Mouse (Mus musculus): Measurements from ENCODE around the gene Ets1. TPM values are rescaled to one million over a fixed set of nuclear protein-coding genes. Genes with fewer than 3 reads are reported as not detected.

The Ets1 gene
- total and polyA plus RNA-seq, 2 experiments from 2014 or later: 12.3 to 21.2 TPM

- ATAC-seq (no peak), DNase-seq (no peak)
- H3K4me1 ChIP-seq (ENCODE audit: insufficient read depth): 0 out of 2 replicates have a peak, but pooled peaks cover 11% of the 10 kb centered on the region
- no peaks in the 10 kb centered on the region for H3K27me3 ChIP-seq (ENCODE audit: insufficient read depth, low read length)
- no peaks in the 10 kb centered on the region for H3K36me3 ChIP-seq (ENCODE audit: insufficient read depth)
- 68% methylated on average over 9 of the region's 9 CpGs for WGBS
- no peak overlapping the region for H3K9ac ChIP-seq
- no peak overlapping the region for H3K4me2 ChIP-seq (ENCODE audit: low read depth)
- no peak overlapping the region for H3K4me3 ChIP-seq (ENCODE audit: low read depth, low read length)
- no peak overlapping the region for H3K27ac ChIP-seq (ENCODE audit: low read depth, low read length)
- no peaks in the 10 kb centered on the region for H3K9me3 ChIP-seq (ENCODE audit: low read length)
- no peak for TF ChIP-seq CTCF (IDR thresholded peaks at IDR 0.05; ENCODE audit: low read depth)
Measured at GRCm38 (mm10) chr9:32717931-32718820, 82.2 kb downstream of the Ets1 start.

- WGBS: 85% methylated on average over 4 of the region's 4 CpGs
- Histone ChIP-seq H3K27ac (ENCODE audit: low read depth, low read length) (no peak overlapping the region), H3K9ac (no peak overlapping the region), H3K4me2 (ENCODE audit: low read depth) (no peak overlapping the region), H3K4me1 (ENCODE audit: insufficient read depth) (0 out of 2 replicates have a peak, but pooled peaks cover 11% of the 10 kb centered on the region), H3K4me3 (ENCODE audit: low read depth, low read length) (no peak overlapping the region), H3K27me3 (ENCODE audit: insufficient read depth, low read length) (no peaks in the 10 kb centered on the region), H3K9me3 (ENCODE audit: low read length) (no peaks in the 10 kb centered on the region), H3K36me3 (ENCODE audit: insufficient read depth) (no peaks in the 10 kb centered on the region)
- DNase-seq: no peak
- no peak for ATAC-seq
- TF ChIP-seq CTCF (IDR thresholded peaks at IDR 0.05; ENCODE audit: low read depth): no peak
Measured at GRCm38 (mm10) chr9:32718868-32719267, 82.8 kb downstream of the Ets1 start.

GRCm38 (mm10) chr9:32719941-32720263 lies 83.9 kb downstream of the Ets1 start:
- Histone ChIP-seq H3K4me3 (ENCODE audit: low read depth, low read length) (no peak overlapping the region), H3K4me1 (ENCODE audit: insufficient read depth) (0 out of 2 replicates have a peak, but pooled peaks cover 11% of the 10 kb centered on the region), H3K9ac (no peak overlapping the region), H3K9me3 (ENCODE audit: low read length) (no peaks in the 10 kb centered on the region), H3K27ac (ENCODE audit: low read depth, low read length) (no peak overlapping the region), H3K36me3 (ENCODE audit: insufficient read depth) (no peaks in the 10 kb centered on the region), H3K4me2 (ENCODE audit: low read depth) (no peak overlapping the region), H3K27me3 (ENCODE audit: insufficient read depth, low read length) (no peaks in the 10 kb centered on the region)
- no peak for TF ChIP-seq CTCF (IDR thresholded peaks at IDR 0.05; ENCODE audit: low read depth)
- WGBS: 69% methylated on average over 3 of the region's 3 CpGs
- ATAC-seq (no peak), DNase-seq (no peak)

- no peak for DNase-seq
- H3K27ac ChIP-seq (ENCODE audit: low read depth, low read length): no peak overlapping the region
- 48% methylated on average over 12 of the region's 12 CpGs for WGBS
Measured at GRCm38 (mm10) chr9:32720264-32721031, 84.4 kb downstream of the Ets1 start.

GRCm38 (mm10) chr9:32721081-32721480 lies 85.1 kb downstream of the Ets1 start:
- 0 out of 2 replicates have a peak, but pooled peaks cover 6% of the 10 kb centered on the region for H3K4me1 ChIP-seq (ENCODE audit: insufficient read depth)
- no peak for TF ChIP-seq CTCF (IDR thresholded peaks at IDR 0.05; ENCODE audit: low read depth)
- WGBS: 37% methylated on average over 2 of the region's 2 CpGs
- H3K27me3 ChIP-seq (ENCODE audit: insufficient read depth, low read length): no peaks in the 10 kb centered on the region
- H3K27ac ChIP-seq (ENCODE audit: low read depth, low read length): no peak overlapping the region
- H3K36me3 ChIP-seq (ENCODE audit: insufficient read depth): no peaks in the 10 kb centered on the region
- H3K4me3 ChIP-seq (ENCODE audit: low read depth, low read length): no peak overlapping the region
- H3K9ac ChIP-seq: no peak overlapping the region
- H3K9me3 ChIP-seq (ENCODE audit: low read length): no peaks in the 10 kb centered on the region
- DNase-seq (no peak), ATAC-seq (peak; percentile 23; the same call in 1 of the 2 replicates)
- H3K4me2 ChIP-seq (ENCODE audit: low read depth): no peak overlapping the region

More at GRCm38 (mm10) chr9:32720264-32721031, 84.4 kb downstream of the Ets1 start:
- no peak overlapping the region for H3K4me3 ChIP-seq (ENCODE audit: low read depth, low read length)
- ATAC-seq: no peak
- no peak overlapping the region for H3K9ac ChIP-seq
- H3K4me2 ChIP-seq (ENCODE audit: low read depth): no peak overlapping the region
- H3K27me3 ChIP-seq (ENCODE audit: insufficient read depth, low read length): no peaks in the 10 kb centered on the region
- H3K9me3 ChIP-seq (ENCODE audit: low read length): no peaks in the 10 kb centered on the region
- no peak for TF ChIP-seq CTCF (IDR thresholded peaks at IDR 0.05; ENCODE audit: low read depth)
- H3K36me3 ChIP-seq (ENCODE audit: insufficient read depth): no peaks in the 10 kb centered on the region
- H3K4me1 ChIP-seq (ENCODE audit: insufficient read depth): 0 out of 2 replicates have a peak, but pooled peaks cover 11% of the 10 kb centered on the region

- H3K4me1 ChIP-seq (ENCODE audit: insufficient read depth): 0 out of 2 replicates have a peak, but pooled peaks cover under 1% of the 10 kb centered on the region
- WGBS: 80% methylated on average over 1 of the region's 1 CpGs
Measured at GRCm38 (mm10) chr9:32722205-32722604, 86.2 kb downstream of the Ets1 start.

More at GRCm38 (mm10) chr9:32722205-32722604, 86.2 kb downstream of the Ets1 start:
- no peaks in the 10 kb centered on the region for H3K9me3 ChIP-seq (ENCODE audit: low read length)
- no peak overlapping the region for H3K4me2 ChIP-seq (ENCODE audit: low read depth)
- H3K4me3 ChIP-seq (ENCODE audit: low read depth, low read length): no peak overlapping the region
- DNase-seq (no peak), ATAC-seq (no peak)
- no peak for TF ChIP-seq CTCF (IDR thresholded peaks at IDR 0.05; ENCODE audit: low read depth)
- no peaks in the 10 kb centered on the region for H3K36me3 ChIP-seq (ENCODE audit: insufficient read depth)
- H3K27me3 ChIP-seq (ENCODE audit: insufficient read depth, low read length): no peaks in the 10 kb centered on the region
- H3K27ac ChIP-seq (ENCODE audit: low read depth, low read length): no peak overlapping the region
- no peak overlapping the region for H3K9ac ChIP-seq

Data from forebrain, postnatal 0 days (tissue).